Mouse (Mus musculus): ENCODE data around the gene Bckdha. TPM values are rescaled to one million over a fixed set of nuclear protein-coding genes. Genes with fewer than 3 reads are reported as not detected.
A peak's percentile ranks its signal among the peaks of the same experiment; 100 is the strongest.

The Bckdha gene
- total and polyA plus RNA-seq, 3 experiments = 27.0 to 33.1 TPM; not detected in 1

- Histone ChIP-seq H3K4me1 (ENCODE audit: control insufficient read depth in 1 of 2, insufficient read depth in 2 of 2, low read length in 2 of 2) (peaks cover 0 to 2% of the 10 kb centered on the region in 2 experiments; a peak in 1 of 4 replicates), H3K79me2 (ENCODE audit: control insufficient read depth, insufficient read depth, low read length, poor library complexity) (peaks cover 11% of the 10 kb centered on the region; the same call in 1 of the 2 replicates), H3K4me3 (ENCODE audit: control insufficient read depth in 1 of 2, insufficient read depth in 1 of 2, low read depth in 2 of 2, low read length in 2 of 2) (no peak overlapping the region), H3K9ac (ENCODE audit: control insufficient read depth, low read depth, low read length, poor library complexity, severe bottlenecking) (no peak overlapping the region), H3K9me3 (replicated peaks; ENCODE audit: insufficient read depth, low read length) (no peaks in the 10 kb centered on the region), H3K27ac (ENCODE audit: control insufficient read depth, low read depth, low read length) (no peak overlapping the region), H3K36me3 (ENCODE audit: control insufficient read depth in 1 of 2, insufficient read depth in 2 of 2, low read length in 2 of 2) (peaks cover 17 to 24% of the 10 kb centered on the region in 2 experiments), H3K27me3 (ENCODE audit: control insufficient read depth in 1 of 2, insufficient read depth in 2 of 2, low read length in 2 of 2) (no peaks in the 10 kb centered on the region)
- no peak for DNase-seq (ENCODE audit: low read depth, low spot score)
- TF ChIP-seq MAZ (IDR thresholded peaks at IDR 0.05; ENCODE audit: low read depth, low read length) (no peak), POLR2AphosphoS2 (IDR thresholded peaks at IDR 0.05; ENCODE audit: low read length) (0 out of 2 replicates have a peak, but pooled peaks have one; percentile 59), TAL1 (IDR thresholded peaks at IDR 0.05; ENCODE audit: low read length) (no peak), EP300 (IDR thresholded peaks at IDR 0.05; ENCODE audit: low read depth in 1 of 2, low read length in 2 of 2) (no peak), RCOR1 (IDR thresholded peaks at IDR 0.05; ENCODE audit: low read depth, low read length) (no peak)
Observed at GRCm38 (mm10) chr7:25703793-25704494, 45.2 kb upstream of the Bckdha start.

GRCm38 (mm10) chr7:25702350-25702749 lies 43.6 kb upstream of the Bckdha start:
- peaks cover 17 to 28% of the 10 kb centered on the region in 2 experiments for H3K36me3 ChIP-seq (ENCODE audit: control insufficient read depth in 1 of 2, insufficient read depth in 2 of 2, low read length in 2 of 2)
- no peak overlapping the region for H3K4me3 ChIP-seq (ENCODE audit: control insufficient read depth in 1 of 2, insufficient read depth in 1 of 2, low read depth in 2 of 2, low read length in 2 of 2)
- no peak overlapping the region for H3K9ac ChIP-seq (ENCODE audit: control insufficient read depth, low read depth, low read length, poor library complexity, severe bottlenecking)
- H3K79me2 ChIP-seq (ENCODE audit: control insufficient read depth, insufficient read depth, low read length, poor library complexity) = peaks cover 13% of the 10 kb centered on the region
- no peak overlapping the region for H3K27ac ChIP-seq (ENCODE audit: control insufficient read depth, low read depth, low read length)
- H3K9me3 ChIP-seq (replicated peaks; ENCODE audit: insufficient read depth, low read length) = no peaks in the 10 kb centered on the region
- H3K27me3 ChIP-seq (ENCODE audit: control insufficient read depth in 1 of 2, insufficient read depth in 2 of 2, low read length in 2 of 2) = no peaks in the 10 kb centered on the region
- TF ChIP-seq ZKSCAN1 (IDR thresholded peaks at IDR 0.05; ENCODE audit: low read depth, low read length) (no peak), POLR2AphosphoS2 (IDR thresholded peaks at IDR 0.05; ENCODE audit: low read length) (no peak), GABPA (IDR thresholded peaks at IDR 0.05; ENCODE audit: low read depth, low read length) (no peak), MAZ (IDR thresholded peaks at IDR 0.05; ENCODE audit: low read depth, low read length) (no peak), TAL1 (IDR thresholded peaks at IDR 0.05; ENCODE audit: low read length) (no peak), E2F4 (IDR thresholded peaks at IDR 0.05; ENCODE audit: borderline replicate concordance, low read depth, low read length) (no peak), ZC3H11A (IDR thresholded peaks at IDR 0.05; ENCODE audit: low read depth, low read length) (no peak), CTCF (IDR thresholded peaks at IDR 0.05 in 2 of 3, conservative IDR thresholded peaks at IDR 0.05 in 1 of 3; ENCODE audit: control insufficient read depth in 1 of 3, insufficient read depth in 1 of 3, low read depth in 2 of 3, low read length in 3 of 3, poor library complexity in 1 of 3, severe bottlenecking in 1 of 3) (peak; percentile 30 to 46 (median 40); a peak in 5 of 6 replicates), USF2 (IDR thresholded peaks at IDR 0.05; ENCODE audit: borderline replicate concordance in 1 of 2, insufficient read depth in 1 of 2, low read depth in 1 of 2, low read length in 2 of 2) (no peak), MXI1 (IDR thresholded peaks at IDR 0.05; ENCODE audit: low read depth, low read length) (no peak), POLR2A (IDR thresholded peaks at IDR 0.05; ENCODE audit: control insufficient read depth in 1 of 2, insufficient read depth in 1 of 2, low read depth in 1 of 2, low read length in 2 of 2, poor library complexity in 1 of 2) (0 out of 4 replicates have a peak, but pooled peaks of 1 of the 2 experiments have one; percentile 3), EP300 (IDR thresholded peaks at IDR 0.05; ENCODE audit: low read depth in 1 of 2, low read length in 2 of 2) (no peak), UBTF (IDR thresholded peaks at IDR 0.05; ENCODE audit: borderline replicate concordance, insufficient read depth, low read depth, low read length) (no peak), TBP (IDR thresholded peaks at IDR 0.05; ENCODE audit: low read depth, low read length) (no peak), RAD21 (IDR thresholded peaks at IDR 0.05; ENCODE audit: low read depth, low read length) (peak; percentile 15), ELF1 (IDR thresholded peaks at IDR 0.05; ENCODE audit: low read depth, low read length) (no peak), SMC3 (IDR thresholded peaks at IDR 0.05; ENCODE audit: low read depth, low read length) (0 out of 2 replicates have a peak, but pooled peaks have one; percentile 19)
- H3K4me1 ChIP-seq (ENCODE audit: control insufficient read depth in 1 of 2, insufficient read depth in 2 of 2, low read length in 2 of 2) = peaks cover 0 to 2% of the 10 kb centered on the region in 2 experiments; a peak in 1 of 4 replicates
- DNase-seq (ENCODE audit: low read depth, low spot score) = peak; percentile 65

Data from MEL (cell line).